Mouse (Mus musculus) lung, adult 2 months (tissue): ENCODE measurements at regions not wholly inside any gene's neighbourhood (a gene's known extent, or its start where the extent isn't known, plus 50 kb on each side); places are given as distances from the start of the nearest gene placed in this dataset.

Experiments
- CTCF ChIP-seq: fragments of 200-500 bp; IDR thresholded peaks from 2 replicates; pipeline ENCODE4 v1.5.1; 2011; ENCODE audit warnings: mild to moderate bottlenecking, low read length, control low read depth; ENCODE audit not compliant: insufficient read depth
- POLR2A ChIP-seq: fragments of 200-500 bp; IDR thresholded peaks from 2 replicates; pipeline ENCODE4 v1.6.1; 2011; ENCODE audit warnings: low read depth, mild to moderate bottlenecking, control low read depth, low read length, borderline replicate concordance; ENCODE audit errors: extremely low read depth

DNA sequence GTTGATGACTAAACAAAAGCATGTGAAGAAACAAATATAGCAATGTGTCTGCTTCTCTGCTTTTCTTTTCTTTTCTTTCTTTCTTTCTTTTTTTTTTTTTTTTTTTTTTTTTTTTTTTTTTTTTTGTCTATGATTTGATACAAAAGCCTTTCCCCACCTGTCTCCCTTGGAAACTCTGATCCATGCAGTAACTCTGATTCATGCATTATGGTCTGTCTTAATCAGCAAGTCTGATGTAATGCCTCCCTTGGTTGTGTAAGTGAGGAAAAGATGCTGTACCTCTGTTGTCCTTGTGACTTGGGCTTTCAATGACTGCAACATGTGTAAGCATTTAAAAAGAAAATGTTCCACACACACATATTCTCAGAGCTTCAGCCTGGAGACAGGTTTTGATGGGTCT, 233.5 kb upstream of the Mctp2 start:
- no peak for TF ChIP-seq POLR2A
- TF ChIP-seq CTCF, result no peak
